Mouse (Mus musculus): ENCODE results near the gene Hspg2. TPM values are rescaled to one million over a fixed set of nuclear protein-coding genes. Genes with fewer than 3 reads are reported as not detected.

Hspg2 gene
- polyA plus RNA-seq, 1 experiment from 2014 or later = 10.7 TPM

DNA sequence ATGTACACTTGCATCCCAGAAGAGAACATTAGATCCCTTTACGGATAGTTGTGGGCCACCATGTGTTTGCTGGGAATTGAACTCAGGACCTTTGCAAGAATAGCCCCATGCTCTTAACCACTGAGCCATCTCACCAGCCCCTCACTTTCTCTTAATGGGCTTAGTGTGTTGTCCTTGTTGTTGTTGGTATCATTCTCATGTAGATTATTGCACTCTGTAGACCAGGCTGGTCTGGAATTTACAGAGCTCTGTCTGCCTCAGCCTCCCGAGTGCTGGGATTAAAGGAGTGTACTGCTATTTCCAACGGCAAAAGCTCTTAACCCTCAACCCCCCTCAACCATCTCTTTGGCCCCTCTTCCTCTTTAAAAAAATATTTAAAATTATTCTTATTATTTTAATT lies 121.0 kb downstream of the Hspg2 start:
- no peak overlapping the region for H3K9ac ChIP-seq
- H3K36me3 ChIP-seq (replicated peaks; ENCODE audit: control insufficient read depth, insufficient read depth) = no peaks in the 10 kb centered on the region
- H3K27ac ChIP-seq = no peak overlapping the region
- 94% methylated on average over 3 of the region's 3 CpGs for WGBS
- DNase-seq (ENCODE audit: low spot score) = no peak
- no peaks in the 10 kb centered on the region for H3K9me3 ChIP-seq (ENCODE audit: control insufficient read depth, low read length)
- ATAC-seq (ENCODE audit: low FRiP score) = no peak
- H3K4me2 ChIP-seq (replicated peaks) = no peak overlapping the region
- no peak overlapping the region for H3K4me3 ChIP-seq (replicated peaks; ENCODE audit: low read length)
- H3K27me3 ChIP-seq (ENCODE audit: control insufficient read depth, insufficient read depth, low read length) = no peaks in the 10 kb centered on the region
- no peaks in the 10 kb centered on the region for H3K4me1 ChIP-seq (replicated peaks; ENCODE audit: control insufficient read depth, insufficient read depth, low read length)

DNA sequence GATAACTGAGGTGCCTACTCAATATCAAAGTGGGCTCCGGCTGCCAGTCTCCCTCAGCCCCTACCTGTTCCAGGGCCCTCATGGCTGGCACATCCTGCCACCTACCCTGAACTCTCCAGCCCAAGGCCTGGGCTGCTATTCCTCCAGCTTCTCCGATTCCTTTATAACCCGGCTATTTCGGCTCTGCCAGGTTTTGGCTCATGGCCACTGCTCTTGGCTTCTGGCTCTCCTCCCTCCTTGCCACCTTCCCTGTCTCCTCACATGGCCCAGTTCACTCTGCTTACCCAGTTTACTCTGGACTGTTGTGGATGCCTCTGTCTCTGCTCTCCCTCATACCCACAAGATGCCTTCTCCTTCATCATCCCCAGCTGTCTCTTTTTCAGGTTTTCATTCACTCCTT lies 122.4 kb downstream of the Hspg2 start:
- ATAC-seq (ENCODE audit: low FRiP score) (no peak), DNase-seq (ENCODE audit: low spot score) (no peak)
- Histone ChIP-seq H3K36me3 (replicated peaks; ENCODE audit: control insufficient read depth, insufficient read depth) (no peaks in the 10 kb centered on the region), H3K4me1 (replicated peaks; ENCODE audit: control insufficient read depth, insufficient read depth, low read length) (peaks cover 13% of the 10 kb centered on the region), H3K9me3 (ENCODE audit: control insufficient read depth, low read length) (no peaks in the 10 kb centered on the region), H3K4me3 (replicated peaks; ENCODE audit: low read length) (no peak overlapping the region), H3K4me2 (replicated peaks) (no peak overlapping the region), H3K27ac (no peak overlapping the region), H3K9ac (no peak overlapping the region), H3K27me3 (ENCODE audit: control insufficient read depth, insufficient read depth, low read length) (no peaks in the 10 kb centered on the region)
- 87% methylated on average over 4 of the region's 4 CpGs for WGBS

DNA sequence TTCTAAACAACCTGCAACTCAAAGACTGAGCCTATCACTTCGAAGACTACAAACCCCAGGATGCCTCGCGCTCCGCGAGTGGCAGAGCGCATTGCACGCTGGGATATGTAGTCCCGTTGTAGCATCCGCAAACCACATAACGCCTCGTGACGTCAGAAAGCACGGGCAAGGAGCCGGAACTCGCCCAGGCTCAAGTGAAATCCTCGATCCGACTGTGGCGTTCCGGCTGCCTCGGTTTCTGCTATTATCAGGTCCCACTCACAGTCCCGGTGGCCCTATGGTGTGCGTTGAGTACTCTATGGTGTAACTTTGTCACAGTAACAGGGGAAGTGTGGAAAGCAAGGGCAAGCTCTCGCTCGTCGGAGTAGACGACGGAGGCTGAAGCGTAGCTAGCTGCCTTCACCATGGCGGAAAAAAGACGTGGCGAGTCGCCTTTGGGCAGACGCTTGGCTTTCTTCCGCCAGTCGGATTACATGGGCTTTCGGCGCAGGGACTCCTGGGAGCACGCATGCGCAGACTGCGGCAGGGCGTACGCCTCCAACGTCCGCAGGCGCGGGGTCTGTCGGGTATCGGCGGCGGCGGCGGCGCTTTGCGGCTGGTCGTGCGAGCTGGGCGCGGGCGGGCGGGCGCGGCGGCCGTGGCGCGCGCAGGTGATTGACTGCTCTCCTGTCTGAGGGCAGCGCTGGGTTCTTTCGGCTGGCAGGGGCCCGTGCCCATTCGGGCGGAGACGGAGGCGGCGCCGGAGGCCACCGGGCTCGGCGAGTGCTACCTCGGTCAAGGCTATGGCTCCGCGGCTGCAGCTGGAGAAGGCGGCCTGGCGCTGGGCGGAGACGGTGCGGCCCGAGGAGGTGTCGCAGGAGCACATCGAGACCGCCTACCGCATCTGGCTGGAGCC lies 125.3 kb downstream of the Hspg2 start, which contains the start of gene Usp48:
Usp48 (plus strand) TSS at position 155 of the 895 bp plus-strand sequence.
- peak within 1 kb of the TSS; percentile 84 for H3K9ac ChIP-seq
- ATAC-seq (ENCODE audit: low FRiP score) (peak; percentile 93), DNase-seq (ENCODE audit: low spot score) (peak; percentile 100)
- no peaks in the 10 kb centered on the region for H3K36me3 ChIP-seq (replicated peaks; ENCODE audit: control insufficient read depth, insufficient read depth)
- peaks cover 18% of the 10 kb centered on the region for H3K4me1 ChIP-seq (replicated peaks; ENCODE audit: control insufficient read depth, insufficient read depth, low read length)
- peak within 1 kb of the TSS; percentile 85 for H3K4me3 ChIP-seq (replicated peaks; ENCODE audit: low read length)
- H3K27me3 ChIP-seq (ENCODE audit: control insufficient read depth, insufficient read depth, low read length) = no peaks in the 10 kb centered on the region
- under 1% methylated on average over 78 of the region's 92 CpGs for WGBS
- peak within 1 kb of the TSS; percentile 97 for H3K4me2 ChIP-seq (replicated peaks)
- H3K27ac ChIP-seq = peak within 1 kb of the TSS; percentile 99
- H3K9me3 ChIP-seq (ENCODE audit: control insufficient read depth, low read length) = no peaks in the 10 kb centered on the region

DNA sequence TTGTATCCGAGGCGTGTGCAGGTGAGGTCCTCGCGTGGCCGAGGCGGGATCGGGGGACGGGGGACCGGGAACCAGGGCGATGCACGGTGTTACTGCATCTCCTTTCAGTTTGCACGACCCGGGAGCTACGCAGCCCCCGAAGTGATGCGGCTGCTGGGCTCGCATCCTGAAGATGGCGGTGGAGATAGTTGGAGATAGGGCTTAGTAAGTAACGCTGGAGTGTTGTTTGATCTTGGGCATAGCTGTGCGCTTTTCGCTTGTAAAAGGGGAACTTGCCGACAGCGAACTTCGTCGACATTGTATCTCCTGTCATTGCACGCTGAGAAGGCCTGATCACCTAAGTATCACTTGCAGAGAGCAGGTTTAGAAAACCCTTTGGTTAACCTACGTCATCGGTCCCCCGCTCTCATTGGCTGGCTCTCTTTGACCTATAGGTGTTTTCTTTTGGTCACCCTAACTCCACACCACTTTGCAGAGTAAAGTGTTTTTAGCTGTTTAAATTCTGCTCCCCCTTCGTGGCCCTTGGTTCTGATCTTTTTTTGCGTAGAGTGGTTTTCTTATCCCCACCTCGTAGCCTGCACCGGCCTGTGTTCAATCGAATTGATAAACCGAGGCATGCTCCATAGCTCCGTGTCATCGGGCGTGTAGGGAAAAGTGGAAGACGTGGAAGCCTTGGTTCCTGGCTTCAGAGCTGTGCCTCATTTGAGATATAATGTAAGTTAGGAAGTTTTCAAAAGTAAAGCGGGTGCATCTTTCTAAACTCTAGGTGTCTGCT lies 126.1 kb downstream of the Hspg2 start:
- peak overlapping the region; percentile 84 for H3K9ac ChIP-seq
- H3K4me3 ChIP-seq (replicated peaks; ENCODE audit: low read length) = peak overlapping the region; percentile 85
- H3K4me1 ChIP-seq (replicated peaks; ENCODE audit: control insufficient read depth, insufficient read depth, low read length) = peaks cover 24% of the 10 kb centered on the region
- peak overlapping the region; percentile 99 for H3K27ac ChIP-seq
- DNase-seq (ENCODE audit: low spot score) = peak; percentile 39
- no peaks in the 10 kb centered on the region for H3K27me3 ChIP-seq (ENCODE audit: control insufficient read depth, insufficient read depth, low read length)
- 4% methylated on average over 40 of the region's 40 CpGs for WGBS
- H3K9me3 ChIP-seq (ENCODE audit: control insufficient read depth, low read length) = no peaks in the 10 kb centered on the region
- ATAC-seq (ENCODE audit: low FRiP score) = peak; percentile 2; the same call in 1 of the 2 replicates
- H3K4me2 ChIP-seq (replicated peaks) = peak overlapping the region; percentile 97
- no peaks in the 10 kb centered on the region for H3K36me3 ChIP-seq (replicated peaks; ENCODE audit: control insufficient read depth, insufficient read depth)

DNA sequence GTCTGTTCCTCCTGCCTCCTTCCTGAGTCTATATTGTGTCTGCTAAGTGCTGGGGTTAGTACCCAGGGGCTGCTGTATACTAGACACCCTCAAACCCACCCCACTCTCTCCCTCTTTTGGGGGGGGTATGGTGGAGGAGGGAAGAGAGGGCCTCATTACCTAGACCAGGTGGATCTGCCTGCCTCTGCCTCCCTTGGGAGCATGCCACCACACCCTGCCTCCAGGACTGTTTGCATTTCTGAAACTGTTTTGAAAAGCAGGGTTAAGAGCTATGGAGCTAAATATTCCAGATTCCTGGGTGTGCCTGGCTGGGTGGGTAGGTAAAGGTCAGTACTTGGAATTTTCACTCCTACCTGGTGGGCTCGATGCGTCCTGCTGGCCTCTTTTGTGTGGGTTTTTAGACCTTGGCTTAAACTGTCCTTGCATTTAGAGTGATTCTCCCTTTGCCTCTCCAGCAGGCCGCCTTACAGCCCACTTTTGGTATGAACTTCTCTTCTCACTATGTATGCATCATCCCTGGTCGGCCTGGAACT lies 128.6 kb downstream of the Hspg2 start:
- 95% methylated on average over 4 of the region's 4 CpGs for WGBS
- H3K36me3 ChIP-seq (replicated peaks; ENCODE audit: control insufficient read depth, insufficient read depth) = no peaks in the 10 kb centered on the region
- no peak overlapping the region for H3K9ac ChIP-seq

DNA sequence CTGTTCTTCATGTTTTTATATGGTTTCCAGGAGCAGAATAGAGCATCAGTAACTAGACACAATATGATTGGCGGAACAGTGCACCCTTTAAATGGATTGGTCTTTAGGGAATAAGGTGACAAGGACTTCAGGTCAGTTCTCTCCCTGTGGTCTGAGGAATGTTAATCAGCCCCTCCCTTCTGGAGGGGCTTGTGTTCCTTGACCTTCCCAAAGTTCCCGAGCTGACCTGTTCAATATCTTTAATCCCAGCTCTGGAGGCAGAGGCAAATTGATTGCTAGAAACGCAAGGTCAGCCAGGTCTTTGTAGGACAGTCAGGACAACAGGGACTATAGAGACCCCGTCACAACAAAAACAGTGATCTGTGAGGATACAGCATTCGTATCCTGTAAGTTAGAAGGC lies 130.0 kb downstream of the Hspg2 start:
- Histone ChIP-seq H3K9me3 (ENCODE audit: control insufficient read depth, low read length) (no peaks in the 10 kb centered on the region), H3K36me3 (replicated peaks; ENCODE audit: control insufficient read depth, insufficient read depth) (no peaks in the 10 kb centered on the region), H3K9ac (no peak overlapping the region), H3K27ac (no peak overlapping the region), H3K4me3 (replicated peaks; ENCODE audit: low read length) (no peak overlapping the region), H3K27me3 (ENCODE audit: control insufficient read depth, insufficient read depth, low read length) (no peaks in the 10 kb centered on the region), H3K4me2 (replicated peaks) (no peak overlapping the region), H3K4me1 (replicated peaks; ENCODE audit: control insufficient read depth, insufficient read depth, low read length) (peaks cover 26% of the 10 kb centered on the region)
- ATAC-seq (ENCODE audit: low FRiP score) = no peak
- WGBS = 80% methylated on average over 5 of the region's 5 CpGs
- no peak for DNase-seq (ENCODE audit: low spot score)

More for the DNA sequence above, 128.6 kb downstream of the Hspg2 start:
- Histone ChIP-seq H3K9me3 (ENCODE audit: control insufficient read depth, low read length) (no peaks in the 10 kb centered on the region), H3K4me2 (replicated peaks) (no peak overlapping the region), H3K27ac (no peak overlapping the region), H3K4me3 (replicated peaks; ENCODE audit: low read length) (no peak overlapping the region), H3K4me1 (replicated peaks; ENCODE audit: control insufficient read depth, insufficient read depth, low read length) (peaks cover 24% of the 10 kb centered on the region), H3K27me3 (ENCODE audit: control insufficient read depth, insufficient read depth, low read length) (no peaks in the 10 kb centered on the region)
- ATAC-seq (ENCODE audit: low FRiP score) = no peak
- DNase-seq (ENCODE audit: low spot score) = no peak

DNA sequence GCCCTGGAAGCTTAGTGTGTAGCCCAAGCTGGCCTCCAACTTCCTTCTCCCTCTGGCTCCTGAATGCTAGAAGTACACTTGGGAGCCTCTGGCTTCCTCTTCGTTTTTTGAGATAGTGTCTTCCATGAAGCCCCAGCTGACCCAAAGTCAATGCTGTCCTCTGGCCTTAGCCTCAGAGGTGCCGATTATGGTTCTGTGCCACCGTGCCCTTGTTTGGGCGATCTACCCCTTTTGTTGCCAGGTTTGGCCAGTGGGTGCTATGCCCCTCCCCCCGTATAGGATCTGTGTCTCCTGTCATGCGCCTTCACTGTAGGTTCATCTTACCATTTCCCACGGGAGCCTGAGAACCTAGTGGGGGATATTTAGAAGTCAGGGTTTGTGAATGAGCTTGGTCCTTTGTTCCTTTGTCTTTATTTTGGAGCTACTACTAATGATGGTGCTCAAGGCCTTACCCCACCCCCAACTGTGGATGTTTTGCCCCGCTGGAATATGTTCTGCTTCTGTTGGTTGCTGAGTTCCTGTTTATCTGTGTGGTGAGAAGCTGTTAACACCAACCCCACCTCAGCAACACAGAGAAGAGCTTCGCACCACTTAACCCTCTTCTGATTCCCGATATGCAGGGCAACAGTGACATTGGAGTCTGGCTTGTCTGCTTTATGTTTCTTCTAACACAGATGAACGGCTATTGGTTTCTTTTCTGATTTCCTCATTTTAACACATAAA lies 135.0 kb downstream of the Hspg2 start:
- Histone ChIP-seq H3K9ac (no peak overlapping the region), H3K9me3 (ENCODE audit: control insufficient read depth, low read length) (no peaks in the 10 kb centered on the region), H3K4me3 (replicated peaks; ENCODE audit: low read length) (no peak overlapping the region), H3K4me2 (replicated peaks) (no peak overlapping the region), H3K27me3 (ENCODE audit: control insufficient read depth, insufficient read depth, low read length) (no peaks in the 10 kb centered on the region), H3K27ac (no peak overlapping the region), H3K4me1 (replicated peaks; ENCODE audit: control insufficient read depth, insufficient read depth, low read length) (peaks cover 10% of the 10 kb centered on the region), H3K36me3 (replicated peaks; ENCODE audit: control insufficient read depth, insufficient read depth) (peaks cover 44% of the 10 kb centered on the region)
- 85% methylated on average over 11 of the region's 11 CpGs for WGBS
- no peak for ATAC-seq (ENCODE audit: low FRiP score)
- no peak for DNase-seq (ENCODE audit: low spot score)

DNA sequence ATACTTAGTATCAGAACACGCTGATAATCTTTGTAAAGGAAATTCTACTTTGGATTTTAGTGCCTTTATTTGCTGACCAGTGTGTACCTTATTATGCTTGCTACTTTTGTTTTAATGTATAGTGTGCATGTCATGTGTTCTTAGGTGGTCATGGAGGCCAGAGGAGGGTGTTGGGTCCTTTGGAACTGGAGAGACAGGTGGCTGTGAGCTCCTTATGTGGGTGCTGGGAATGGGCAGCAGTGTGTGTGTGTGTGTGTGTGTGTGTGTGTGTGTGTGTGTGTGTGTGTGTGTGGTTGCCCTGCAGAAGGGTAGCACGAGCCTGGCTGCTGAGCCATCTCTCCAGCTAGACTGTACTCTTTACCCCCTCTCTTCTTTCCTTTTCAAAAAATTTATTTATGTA lies 138.5 kb downstream of the Hspg2 start:
- ATAC-seq (ENCODE audit: low FRiP score) = no peak
- H3K36me3 ChIP-seq (replicated peaks; ENCODE audit: control insufficient read depth, insufficient read depth) = peaks cover 77% of the 10 kb centered on the region
- WGBS = 100% methylated on average over 2 of the region's 2 CpGs

More for the DNA sequence above, 138.5 kb downstream of the Hspg2 start:
- Histone ChIP-seq H3K27ac (no peak overlapping the region), H3K4me3 (replicated peaks; ENCODE audit: low read length) (no peak overlapping the region), H3K9me3 (ENCODE audit: control insufficient read depth, low read length) (no peaks in the 10 kb centered on the region), H3K27me3 (ENCODE audit: control insufficient read depth, insufficient read depth, low read length) (no peaks in the 10 kb centered on the region), H3K4me1 (replicated peaks; ENCODE audit: control insufficient read depth, insufficient read depth, low read length) (peaks cover 4% of the 10 kb centered on the region; the same call in 1 of the 2 replicates), H3K9ac (no peak overlapping the region), H3K4me2 (replicated peaks) (no peak overlapping the region)
- no peak for DNase-seq (ENCODE audit: low spot score)
